Mouse (Mus musculus): ENCODE results near the gene Birc6. TPM values are rescaled to one million over a fixed set of nuclear protein-coding genes. Genes with fewer than 3 reads are reported as not detected.

Birc6 gene
- polyA plus RNA-seq, 1 experiment from 2014 or later, result 46.6 TPM

DNA sequence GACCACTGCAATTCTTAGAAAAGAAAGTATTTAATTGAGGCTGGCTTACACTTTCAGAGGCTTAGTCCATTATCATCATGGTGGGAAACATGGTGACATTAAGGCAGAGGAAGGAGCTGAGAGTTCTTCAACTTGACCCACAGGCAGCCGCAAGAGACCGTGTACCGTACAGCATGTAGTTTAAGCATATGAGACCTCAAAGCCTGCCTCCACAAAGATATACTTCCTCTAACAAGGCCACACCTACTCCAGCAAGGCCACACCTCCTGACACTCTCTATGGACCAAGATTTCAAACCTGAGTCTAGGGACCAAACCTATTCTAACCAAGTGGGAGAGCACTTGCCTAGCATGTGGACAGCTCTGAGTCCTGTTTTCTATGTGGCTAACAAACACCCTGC lies 19.5 kb upstream of the Birc6 start:
- Histone ChIP-seq H3K4me2 (ENCODE audit: low read depth, low read length) (no peak overlapping the region), H3K4me3 (ENCODE audit: low read length) (no peak overlapping the region), H3K9ac (ENCODE audit: low read length) (no peak overlapping the region), H3K9me3 (replicated peaks; ENCODE audit: control insufficient read depth, low read length) (no peaks in the 10 kb centered on the region), H3K36me3 (ENCODE audit: control insufficient read depth, insufficient read depth) (no peaks in the 10 kb centered on the region), H3K27ac (ENCODE audit: low read length) (no peak overlapping the region), H3K27me3 (ENCODE audit: control insufficient read depth, insufficient read depth, low read length) (no peaks in the 10 kb centered on the region), H3K4me1 (ENCODE audit: control insufficient read depth, insufficient read depth, low read length) (peaks cover 7% of the 10 kb centered on the region; the same call in 1 of the 2 replicates)
- 86% methylated on average over 3 of the region's 3 CpGs for WGBS
- no peak for ATAC-seq (replicated peaks; ENCODE audit: extremely low read depth, insufficient read depth, low FRiP score)

DNA sequence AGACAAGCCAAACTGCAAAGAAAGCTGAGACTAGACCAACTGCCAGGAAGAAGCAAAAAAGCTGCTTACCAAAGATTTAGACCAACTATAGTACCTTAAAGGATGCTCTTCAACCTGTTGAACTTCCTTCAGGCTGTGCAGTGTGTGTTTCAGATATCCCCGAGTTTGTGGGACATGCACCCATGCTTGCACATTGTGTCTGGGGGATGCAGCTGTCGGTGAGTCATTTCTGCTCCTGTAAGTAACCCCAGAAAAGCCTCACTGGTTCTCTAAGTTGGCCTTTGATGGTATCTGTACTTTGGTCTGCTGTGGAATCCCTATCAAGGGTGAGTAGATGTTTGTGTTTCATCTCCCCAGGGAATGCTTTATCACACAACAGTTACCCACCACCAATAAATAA lies 15.8 kb upstream of the Birc6 start:
- no peak overlapping the region for H3K4me2 ChIP-seq (ENCODE audit: low read depth, low read length)
- H3K27me3 ChIP-seq (ENCODE audit: control insufficient read depth, insufficient read depth, low read length), result no peaks in the 10 kb centered on the region
- H3K36me3 ChIP-seq (ENCODE audit: control insufficient read depth, insufficient read depth), result no peaks in the 10 kb centered on the region
- no peaks in the 10 kb centered on the region; the same call in 1 of the 2 replicates for H3K9me3 ChIP-seq (replicated peaks; ENCODE audit: control insufficient read depth, low read length)
- WGBS, result 70% methylated on average over 2 of the region's 2 CpGs
- peaks cover 4% of the 10 kb centered on the region; the same call in 1 of the 2 replicates for H3K4me1 ChIP-seq (ENCODE audit: control insufficient read depth, insufficient read depth, low read length)
- no peak for ATAC-seq (replicated peaks; ENCODE audit: extremely low read depth, insufficient read depth, low FRiP score)
- H3K4me3 ChIP-seq (ENCODE audit: low read length), result no peak overlapping the region
- H3K9ac ChIP-seq (ENCODE audit: low read length), result no peak overlapping the region
- no peak overlapping the region for H3K27ac ChIP-seq (ENCODE audit: low read length)

DNA sequence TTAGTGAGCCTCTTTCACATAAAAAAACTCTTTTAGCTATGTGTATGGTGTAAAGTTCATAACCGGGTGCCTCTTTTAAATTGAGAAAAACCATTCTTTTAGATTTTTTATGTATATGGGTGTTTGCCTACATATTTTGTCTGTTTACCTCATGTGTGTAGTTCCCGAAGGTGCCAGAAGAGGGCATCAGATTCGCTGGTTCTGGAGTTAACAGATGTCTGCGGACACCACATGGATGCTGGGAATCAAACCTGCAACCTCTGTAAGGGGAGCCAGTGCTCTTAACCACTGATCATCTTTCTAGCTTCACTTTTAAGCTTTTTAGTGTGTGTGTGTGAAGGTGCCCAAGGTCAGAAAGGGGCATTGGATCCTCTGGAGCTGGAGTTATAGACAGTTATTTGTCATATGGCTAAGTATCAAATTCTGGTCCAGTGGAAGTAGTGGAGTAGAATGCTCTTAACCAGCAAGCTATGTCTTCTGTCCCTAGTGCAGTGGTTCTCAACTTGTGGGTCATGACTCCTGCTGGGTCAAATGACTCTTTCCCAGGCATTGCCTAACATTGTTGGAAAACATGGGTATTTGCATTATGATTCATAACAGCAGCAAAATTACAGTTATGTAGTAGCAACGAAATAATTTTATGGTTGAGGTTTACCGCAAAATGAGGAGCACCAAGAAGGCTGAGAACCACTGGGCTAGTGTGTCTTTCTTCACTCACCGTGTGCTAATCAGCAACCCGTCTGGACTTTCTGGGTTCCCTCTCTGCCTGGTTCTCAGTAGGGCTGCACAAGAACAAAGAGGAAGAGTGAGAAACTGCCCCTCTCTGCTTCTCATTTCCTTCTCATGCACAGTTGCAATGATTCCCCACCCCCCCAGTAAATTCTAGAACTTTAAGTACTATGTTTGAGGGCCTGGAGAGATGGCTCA lies 5.0 kb upstream of the Birc6 start:
- no peak overlapping the region for H3K27ac ChIP-seq (ENCODE audit: low read length)
- WGBS, result 81% methylated on average over 8 of the region's 8 CpGs
- H3K27me3 ChIP-seq (ENCODE audit: control insufficient read depth, insufficient read depth, low read length), result no peaks in the 10 kb centered on the region
- H3K4me1 ChIP-seq (ENCODE audit: control insufficient read depth, insufficient read depth, low read length), result peaks cover 5% of the 10 kb centered on the region
- ATAC-seq (replicated peaks; ENCODE audit: extremely low read depth, insufficient read depth, low FRiP score), result no peak
- no peaks in the 10 kb centered on the region for H3K36me3 ChIP-seq (ENCODE audit: control insufficient read depth, insufficient read depth)
- H3K9ac ChIP-seq (ENCODE audit: low read length), result no peak overlapping the region
- H3K9me3 ChIP-seq (replicated peaks; ENCODE audit: control insufficient read depth, low read length), result no peaks in the 10 kb centered on the region
- H3K4me2 ChIP-seq (ENCODE audit: low read depth, low read length), result no peak overlapping the region
- no peak overlapping the region for H3K4me3 ChIP-seq (ENCODE audit: low read length)

DNA sequence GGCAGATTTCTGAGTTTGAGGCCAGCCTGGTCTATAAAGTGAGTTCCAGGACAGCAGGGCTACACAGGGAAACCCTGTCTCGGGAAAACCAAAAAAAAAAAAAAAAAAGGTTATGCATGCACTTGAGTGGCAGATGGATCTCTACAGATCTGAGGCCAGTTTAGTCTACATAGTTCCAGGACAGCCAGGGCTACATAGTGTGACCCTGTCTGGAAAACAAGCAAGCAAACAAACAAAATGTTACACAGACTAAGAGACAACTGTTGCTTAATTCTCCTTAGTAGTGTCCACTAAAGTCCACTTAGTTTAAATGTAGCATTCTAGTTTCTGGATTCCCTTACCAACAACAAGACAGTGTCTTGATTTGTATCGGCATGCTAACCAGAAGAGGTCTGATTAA lies 2.0 kb upstream of the Birc6 start:
- Histone ChIP-seq H3K27me3 (ENCODE audit: control insufficient read depth, insufficient read depth, low read length) (no peaks in the 10 kb centered on the region), H3K4me2 (ENCODE audit: low read depth, low read length) (no peak overlapping the region), H3K36me3 (ENCODE audit: control insufficient read depth, insufficient read depth) (no peaks in the 10 kb centered on the region), H3K4me1 (ENCODE audit: control insufficient read depth, insufficient read depth, low read length) (peaks cover 19% of the 10 kb centered on the region), H3K27ac (ENCODE audit: low read length) (no peak overlapping the region), H3K4me3 (ENCODE audit: low read length) (no peak overlapping the region), H3K9ac (ENCODE audit: low read length) (no peak overlapping the region), H3K9me3 (replicated peaks; ENCODE audit: control insufficient read depth, low read length) (no peaks in the 10 kb centered on the region)
- no peak for ATAC-seq (replicated peaks; ENCODE audit: extremely low read depth, insufficient read depth, low FRiP score)
- WGBS, result 90% methylated on average over 2 of the region's 2 CpGs

DNA sequence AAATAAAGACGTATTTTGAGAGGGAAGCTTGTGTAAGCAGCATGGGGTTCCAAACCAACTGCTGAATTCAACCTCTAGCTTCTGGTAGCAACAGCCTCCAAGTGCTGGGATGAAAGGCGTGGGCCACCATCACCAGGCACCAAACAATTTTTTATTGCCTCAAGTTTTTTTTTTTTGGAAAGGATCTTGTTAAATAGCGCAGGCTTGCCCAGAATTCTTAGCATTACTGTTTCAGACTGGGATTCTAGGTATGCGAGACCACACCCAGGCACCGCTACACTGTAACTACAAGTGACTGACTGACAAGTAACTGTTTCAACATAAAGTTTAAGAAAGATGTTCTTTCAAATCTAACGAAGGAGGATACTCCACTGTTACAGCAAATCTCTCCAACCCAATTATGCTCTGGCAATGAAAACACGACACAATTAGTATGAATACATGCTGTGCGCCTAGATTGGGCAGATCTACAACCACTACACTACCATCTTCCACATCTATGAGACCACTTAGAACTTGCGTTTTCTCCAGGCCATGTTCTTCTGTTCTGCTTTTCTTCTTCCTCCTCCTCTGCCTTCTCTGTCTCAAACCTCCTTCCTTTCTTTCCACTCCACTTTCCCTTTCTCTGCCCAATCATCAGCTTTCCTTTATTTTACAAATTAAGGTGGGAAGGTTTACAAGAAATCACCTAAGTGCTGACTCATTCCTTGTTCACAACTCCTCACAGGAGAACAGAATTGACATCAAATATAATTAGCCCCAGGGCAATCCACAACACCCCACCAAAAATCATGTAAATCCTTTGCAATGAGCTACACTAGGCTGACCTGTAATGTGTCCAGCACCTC lies 1.1 kb upstream of the Birc6 start:
- Histone ChIP-seq H3K27ac (ENCODE audit: low read length) (peak overlapping the region; percentile 99), H3K4me3 (ENCODE audit: low read length) (peak overlapping the region; percentile 58), H3K4me1 (ENCODE audit: control insufficient read depth, insufficient read depth, low read length) (peaks cover 19% of the 10 kb centered on the region), H3K27me3 (ENCODE audit: control insufficient read depth, insufficient read depth, low read length) (no peaks in the 10 kb centered on the region), H3K9ac (ENCODE audit: low read length) (peak overlapping the region; percentile 82), H3K36me3 (ENCODE audit: control insufficient read depth, insufficient read depth) (no peaks in the 10 kb centered on the region), H3K9me3 (replicated peaks; ENCODE audit: control insufficient read depth, low read length) (no peaks in the 10 kb centered on the region), H3K4me2 (ENCODE audit: low read depth, low read length) (peak overlapping the region; percentile 77)
- ATAC-seq (replicated peaks; ENCODE audit: extremely low read depth, insufficient read depth, low FRiP score), result no peak
- 88% methylated on average over 9 of the region's 9 CpGs for WGBS

DNA sequence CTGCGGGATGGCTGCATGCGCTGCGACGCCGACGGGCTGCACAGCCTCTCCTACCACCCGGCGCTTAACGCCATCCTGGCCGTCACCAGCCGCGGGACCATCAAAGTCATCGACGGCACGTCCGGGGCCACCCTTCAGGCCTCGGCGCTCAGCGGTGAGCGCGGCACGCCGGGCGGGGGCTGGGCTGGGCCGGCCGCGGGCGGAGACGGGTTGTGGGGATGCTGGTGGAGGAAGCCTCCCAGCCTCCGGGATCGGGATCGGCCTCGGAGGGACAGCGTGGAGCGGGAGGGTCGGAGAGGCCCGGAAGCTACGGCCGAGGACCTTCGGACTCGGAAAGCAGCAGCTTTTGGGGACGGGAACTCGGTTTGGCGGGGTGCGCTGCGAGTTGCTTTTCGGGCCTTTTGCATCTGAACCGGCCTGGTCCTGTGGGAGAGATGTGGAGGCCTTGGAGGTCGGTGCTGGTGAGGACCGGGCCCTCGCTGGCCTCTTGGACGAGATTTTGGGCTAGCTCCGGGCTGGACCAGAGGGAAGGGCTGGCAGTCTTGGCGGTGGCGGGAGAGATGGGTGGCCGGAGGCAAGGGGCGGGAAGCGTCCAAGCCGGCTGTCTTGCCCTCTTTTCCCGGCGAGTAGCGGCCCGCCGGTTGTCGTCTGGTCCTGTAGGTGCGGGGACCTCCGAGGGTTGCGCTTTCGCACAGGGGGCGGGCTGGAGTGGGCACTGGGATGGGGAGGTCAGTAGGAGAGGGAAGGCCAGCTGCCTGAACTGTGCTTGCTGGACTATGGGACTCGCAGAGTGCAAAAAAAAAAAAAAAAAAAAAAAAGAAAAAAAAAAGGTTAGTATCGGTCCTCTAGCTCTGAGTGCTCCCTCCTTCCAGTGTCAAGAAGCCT lies 795 bp downstream of the Birc6 start:
- peak; percentile 28 for ATAC-seq (replicated peaks; ENCODE audit: extremely low read depth, insufficient read depth, low FRiP score)

DNA sequence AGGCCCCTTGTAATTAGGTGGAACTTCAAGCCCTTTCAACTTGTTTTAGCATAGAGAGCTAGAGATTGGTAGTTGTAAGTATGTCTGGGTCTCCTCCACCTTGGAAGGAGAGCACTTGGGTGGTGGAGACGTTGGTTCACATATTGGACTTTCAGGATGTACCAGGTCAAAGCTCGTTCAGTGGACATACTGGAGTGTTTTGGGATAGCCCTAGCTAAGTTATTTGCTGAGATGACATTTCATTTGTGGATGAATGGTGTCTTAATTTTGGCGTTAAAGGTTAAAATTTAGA lies 1.4 kb downstream of the Birc6 start:
- H3K4me1 ChIP-seq (ENCODE audit: control insufficient read depth, insufficient read depth, low read length), result peaks cover 19% of the 10 kb centered on the region
- peak overlapping the region; percentile 86 for H3K4me3 ChIP-seq (ENCODE audit: low read length)
- H3K4me2 ChIP-seq (ENCODE audit: low read depth, low read length), result peak overlapping the region; percentile 82
- 16% methylated on average over 3 of the region's 3 CpGs for WGBS
- H3K27ac ChIP-seq (ENCODE audit: low read length), result peak overlapping the region; percentile 99
- ATAC-seq (replicated peaks; ENCODE audit: extremely low read depth, insufficient read depth, low FRiP score), result no peak
- no peaks in the 10 kb centered on the region for H3K9me3 ChIP-seq (replicated peaks; ENCODE audit: control insufficient read depth, low read length)
- no peaks in the 10 kb centered on the region for H3K36me3 ChIP-seq (ENCODE audit: control insufficient read depth, insufficient read depth)
- H3K27me3 ChIP-seq (ENCODE audit: control insufficient read depth, insufficient read depth, low read length), result no peaks in the 10 kb centered on the region
- peak overlapping the region; percentile 98 for H3K9ac ChIP-seq (ENCODE audit: low read length)

More for the DNA sequence above, 795 bp downstream of the Birc6 start:
- H3K4me1 ChIP-seq (ENCODE audit: control insufficient read depth, insufficient read depth, low read length), result peaks cover 19% of the 10 kb centered on the region
- no peaks in the 10 kb centered on the region for H3K36me3 ChIP-seq (ENCODE audit: control insufficient read depth, insufficient read depth)
- no peaks in the 10 kb centered on the region for H3K9me3 ChIP-seq (replicated peaks; ENCODE audit: control insufficient read depth, low read length)
- H3K27ac ChIP-seq (ENCODE audit: low read length), result peak overlapping the region; percentile 99
- WGBS, result under 1% methylated on average over 71 of the region's 72 CpGs
- H3K4me3 ChIP-seq (ENCODE audit: low read length), result peak overlapping the region; percentile 86
- H3K4me2 ChIP-seq (ENCODE audit: low read depth, low read length), result peak overlapping the region; percentile 82
- H3K9ac ChIP-seq (ENCODE audit: low read length), result peak overlapping the region; percentile 98
- no peaks in the 10 kb centered on the region for H3K27me3 ChIP-seq (ENCODE audit: control insufficient read depth, insufficient read depth, low read length)

DNA sequence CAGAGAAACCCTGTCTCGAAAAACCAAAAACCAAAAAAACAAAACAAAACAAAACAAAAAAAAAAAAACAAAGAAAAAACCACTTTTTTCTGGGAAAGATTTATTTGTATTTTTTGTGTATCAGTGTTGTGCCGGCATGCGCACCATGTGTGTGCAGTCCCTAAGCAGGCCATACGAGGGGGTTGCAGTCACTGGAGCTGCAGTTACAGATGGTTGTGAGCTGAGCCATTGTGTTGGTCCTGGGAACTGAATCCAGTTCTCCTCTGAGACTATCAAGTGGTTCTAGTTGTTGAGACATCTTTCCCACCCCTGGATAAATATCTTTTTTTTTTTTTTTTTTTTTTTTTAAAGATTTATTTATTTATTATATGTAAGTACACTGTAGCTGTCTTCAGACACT lies 6.9 kb downstream of the Birc6 start:
- Histone ChIP-seq H3K9ac (ENCODE audit: low read length) (no peak overlapping the region), H3K4me3 (ENCODE audit: low read length) (no peak overlapping the region), H3K4me1 (ENCODE audit: control insufficient read depth, insufficient read depth, low read length) (peaks cover 12% of the 10 kb centered on the region), H3K9me3 (replicated peaks; ENCODE audit: control insufficient read depth, low read length) (no peaks in the 10 kb centered on the region), H3K27ac (ENCODE audit: low read length) (no peak overlapping the region), H3K27me3 (ENCODE audit: control insufficient read depth, insufficient read depth, low read length) (no peaks in the 10 kb centered on the region), H3K36me3 (ENCODE audit: control insufficient read depth, insufficient read depth) (no peaks in the 10 kb centered on the region), H3K4me2 (ENCODE audit: low read depth, low read length) (no peak overlapping the region)
- whole genome bisulfite sequencing, result 95% methylated on average over 4 of the region's 4 CpGs
- no peak for ATAC-seq (replicated peaks; ENCODE audit: extremely low read depth, insufficient read depth, low FRiP score)
